In the genomic region with DNA sequence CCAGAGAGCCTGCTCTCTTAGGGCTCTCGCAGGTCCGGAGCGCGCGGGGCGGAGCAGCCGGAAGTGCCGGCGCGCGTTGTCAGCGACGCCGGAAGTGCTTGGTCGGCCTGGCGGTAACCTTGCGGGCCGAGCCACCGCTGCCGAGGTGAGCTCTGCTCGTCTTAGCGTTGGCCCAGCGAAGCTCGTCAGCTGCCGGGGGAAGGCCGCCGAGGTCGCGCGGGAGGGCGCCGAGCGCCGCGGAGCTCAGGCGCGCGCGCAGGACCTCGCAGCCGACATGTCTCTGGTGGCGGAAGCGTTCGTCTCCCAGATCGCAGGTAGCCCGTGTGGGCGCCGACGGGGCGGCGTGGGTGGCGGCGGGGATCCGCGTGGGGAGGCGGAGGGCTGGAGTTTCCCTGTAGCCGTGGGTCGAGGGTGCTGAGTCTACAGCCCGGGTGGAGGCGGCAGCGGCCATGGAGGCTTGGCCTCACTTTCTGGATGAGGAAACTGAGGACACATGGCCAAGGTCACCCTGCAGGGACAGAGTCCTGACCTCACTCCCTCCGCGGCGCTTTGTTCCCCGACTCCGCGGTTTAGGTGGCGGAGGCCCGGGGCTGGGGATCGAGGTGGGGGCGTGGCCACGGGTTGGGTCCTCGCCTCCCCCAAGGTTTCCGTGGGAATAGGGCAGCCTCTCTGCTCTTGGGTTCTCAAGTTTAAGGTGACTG, we compare ENCODE assay signal across 8 mouse cellular contexts. TPM values are rescaled to one million over a fixed set of nuclear protein-coding genes. Genes with fewer than 3 reads are reported as not detected.
A peak's percentile ranks its signal among the peaks of the same experiment; 100 is the strongest.
DNase-seq lines count a peak whose midpoint lies in the region; ATAC-seq and TF ChIP-seq lines count a peak whose summit lies in the region.

TSS of gene Mtx2 (plus strand) at position 74 of the 701 bp plus-strand sequence.

- no peak for TF ChIP-seq CTCF in E14TG2a.4 (conservative IDR thresholded peaks at IDR 0.05; ENCODE audit: low read length)
- TF ChIP-seq CTCF in heart, postnatal 0 days (IDR thresholded peaks at IDR 0.05; ENCODE audit: low read depth) = no peak
- TF ChIP-seq CTCF in lung, adult 2 months (IDR thresholded peaks at IDR 0.05; ENCODE audit: insufficient read depth, low read length) = no peak

- peak within 1 kb of the TSS; percentile 79 for H3K4me2 ChIP-seq in forebrain, embryonic 12.5 days
- peak within 1 kb of the TSS; percentile 74 for H3K4me2 ChIP-seq in heart, postnatal 0 days (ENCODE audit: low read depth, low read length)

- TF ChIP-seq POLR2A in lung, adult 2 months (IDR thresholded peaks at IDR 0.05; ENCODE audit: borderline replicate concordance, extremely low read depth, low read depth, low read length) = peak; percentile 52; the same call in 1 of the 2 replicates

- peak within 1 kb of the TSS; percentile 91 for H3K4me3 ChIP-seq in E14TG2a.4 (replicated peaks; ENCODE audit: low read length)
- H3K4me3 ChIP-seq in forebrain, embryonic 12.5 days (replicated peaks) = peak within 1 kb of the TSS; percentile 93
- peak within 1 kb of the TSS; percentile 88 for H3K4me3 ChIP-seq in heart, postnatal 0 days (ENCODE audit: low read depth, low read length)
- H3K4me3 ChIP-seq in lung, adult 2 months (replicated peaks; ENCODE audit: extremely low read depth, low read depth, low read length) = peak within 1 kb of the TSS; percentile 75

- WGBS in forebrain, embryonic 12.5 days = under 1% methylated on average over 73 of the region's 74 CpGs
- under 1% methylated on average over 73 of the region's 74 CpGs for WGBS in heart, postnatal 0 days
- under 1% methylated on average over 74 of the region's 74 CpGs for WGBS in large intestine, adult 2 months
- under 1% methylated on average over 74 of the region's 74 CpGs for WGBS in lung, adult 2 months

- ATAC-seq in forebrain, embryonic 12.5 days (ENCODE audit: low FRiP score) = peak; percentile 93
- peak; percentile 94 for ATAC-seq in heart, postnatal 0 days (ENCODE audit: insufficient read depth, low read depth)
- peak; percentile 56 for ATAC-seq in neutrophil, adult 5-6 weeks (ENCODE audit: extremely low read depth, insufficient number of reproducible peaks, low FRiP score, poor library complexity, severe bottlenecking)

- peak within 1 kb of the TSS; percentile 93 for H3K9ac ChIP-seq in forebrain, embryonic 12.5 days
- H3K9ac ChIP-seq in heart, postnatal 0 days (replicated peaks; ENCODE audit: low read depth, low read length) = peak within 1 kb of the TSS; percentile 92

- H3K27me3 ChIP-seq in E14TG2a.4 (ENCODE audit: insufficient read depth, low read length) = peaks cover 4% of the 10 kb centered on the region; the same call in 1 of the 2 replicates
- H3K27me3 ChIP-seq in forebrain, embryonic 12.5 days = 0 out of 2 replicates have a peak, but pooled peaks cover 8% of the 10 kb centered on the region
- no peaks in the 10 kb centered on the region for H3K27me3 ChIP-seq in heart, postnatal 0 days (ENCODE audit: control insufficient read depth, insufficient read depth, low read length)

- DNase-seq in c-Kit-positive CD71-positive TER-119-negative erythroid progenitor cells, embryonic 14.5 days (ENCODE audit: low read depth) = peak; percentile 56
- peak; percentile 64 for DNase-seq in heart, postnatal 0 days (ENCODE audit: low spot score)
- peak; percentile 53 for DNase-seq in large intestine, adult 2 months (ENCODE audit: low read depth, low spot score)
- peak; percentile 75 for DNase-seq in lung, adult 2 months
- peak; percentile 54 to 55 for DNase-seq in thymus, adult 18-20 months

- H3K4me1 ChIP-seq in E14TG2a.4 (replicated peaks; ENCODE audit: low read depth, low read length) = peaks cover 13% of the 10 kb centered on the region
- 0 out of 2 replicates have a peak, but pooled peaks cover 5% of the 10 kb centered on the region for H3K4me1 ChIP-seq in forebrain, embryonic 12.5 days
- H3K4me1 ChIP-seq in heart, postnatal 0 days (ENCODE audit: control insufficient read depth, insufficient read depth) = peaks cover 3% of the 10 kb centered on the region; the same call in 1 of the 2 replicates
- no peaks in the 10 kb centered on the region; the same call in 1 of the 2 replicates for H3K4me1 ChIP-seq in lung, adult 2 months (ENCODE audit: control insufficient read depth, insufficient read depth, low read length)

- TF ChIP-seq EP300 in heart, postnatal 0 days (IDR thresholded peaks at IDR 0.05; ENCODE audit: low read depth) = no peak

- H3K9me3 ChIP-seq in E14TG2a.4 (ENCODE audit: low read length) = no peaks in the 10 kb centered on the region
- H3K9me3 ChIP-seq in forebrain, embryonic 12.5 days = no peaks in the 10 kb centered on the region
- no peaks in the 10 kb centered on the region for H3K9me3 ChIP-seq in heart, postnatal 0 days (replicated peaks; ENCODE audit: control insufficient read depth, low read length)

- H3K36me3 ChIP-seq in E14TG2a.4 (ENCODE audit: insufficient read depth, low read length) = no peaks in the 10 kb centered on the region
- no peaks in the 10 kb centered on the region for H3K36me3 ChIP-seq in forebrain, embryonic 12.5 days (replicated peaks)
- no peaks in the 10 kb centered on the region for H3K36me3 ChIP-seq in heart, postnatal 0 days (replicated peaks; ENCODE audit: control insufficient read depth, insufficient read depth, low read length)

- peak within 1 kb of the TSS; percentile 86 for H3K27ac ChIP-seq in forebrain, embryonic 12.5 days
- H3K27ac ChIP-seq in heart, postnatal 0 days (ENCODE audit: low read depth) = peak within 1 kb of the TSS; percentile 95

RNA-seq across cellular contexts. Expression of gene Mtx2, which starts in this region (rescaled TPM):
- 120 TPM in 2 replicates for polyA plus RNA-seq in forebrain, embryonic 12.5 days (2016; fragmentation: Nextera tagmentation; extraction: Ambion mirVana)
- 154 and 163 TPM in 2 replicates for total RNA-seq in heart, postnatal 0 days (2014; rRNA removed; ENCODE audit: low replicate concordance)
- 189 and 198 TPM in 2 replicates for polyA plus RNA-seq in heart, postnatal 0 days (2015; fragmentation: Nextera tagmentation; extraction: Ambion mirVana)
- 34.3 and 43.9 TPM in 2 replicates for polyA plus RNA-seq in large intestine, adult 2 months (2012; rRNA removed)
- 31.3 and 37.6 TPM in 2 replicates for polyA plus RNA-seq in lung, adult 2 months (2012; rRNA removed)
- 15.8 and 19.8 TPM in 2 replicates for total RNA-seq in neutrophil, adult 5-6 weeks (2017)

Comparison
In these comparisons a context has a peak if more than half of its experiments do, and no peak if none do; other contexts are left out.
1. Peak in every context shown above with its lines: DNase-seq, ATAC-seq, H3K4me3 ChIP-seq and H3K27ac ChIP-seq.